Mouse (Mus musculus) embryonic facial prominence, embryonic 11.5 days (tissue): Measurements from ENCODE around the gene Dis3l. TPM values are rescaled to one million over a fixed set of nuclear protein-coding genes. Genes with fewer than 3 reads are reported as not detected.

Experiments used
- ATAC-seq: fragments of 200-750 bp; cut with Nextera tagmentation; replicated peaks from 2 replicates; pipeline ENCODE4 v1.8.0; 2017; ENCODE audit warnings: low read depth; ENCODE audit not compliant: insufficient number of reproducible peaks, low FRiP score, low TSS enrichment
- DNase-seq: peaks from one replicate; pipeline ENCODE4 v3.0.0-alpha.2; 2015; ENCODE audit warnings: low spot score
- H3K27ac ChIP-seq: fragments of 300-500 bp; sonication (generic); replicated peaks from 2 replicates; pipeline ENCODE4 v1.5.1; 2014; ENCODE audit warnings: mild to moderate bottlenecking, low read depth, low read length, control low read depth
- H3K27me3 ChIP-seq: fragments of 300-500 bp; sonication (generic); 2 replicates; pipeline ENCODE4 v1.6.1; 2014; ENCODE audit warnings: mild to moderate bottlenecking, low read length, moderate library complexity, mixed read lengths; ENCODE audit not compliant: control insufficient read depth, insufficient read depth
- H3K36me3 ChIP-seq: fragments of 300-500 bp; sonication (generic); replicated peaks from 2 replicates; pipeline ENCODE4 v1.6.1; 2014; ENCODE audit warnings: low read depth, mild to moderate bottlenecking, low read length, moderate library complexity, mixed read lengths; ENCODE audit not compliant: control insufficient read depth, insufficient read depth
- H3K4me1 ChIP-seq: fragments of 300-500 bp; sonication (generic); 2 replicates; pipeline ENCODE4 v1.6.1; 2014; ENCODE audit warnings: low read length, mixed read lengths; ENCODE audit not compliant: control insufficient read depth, insufficient read depth
- H3K4me2 ChIP-seq: fragments of 300-500 bp; sonication (generic); 2 replicates; pipeline ENCODE4 v1.6.1; 2014; ENCODE audit warnings: low read depth, mild to moderate bottlenecking, control low read depth, low read length, moderate library complexity
- H3K4me3 ChIP-seq: fragments of 300-500 bp; sonication (generic); 2 replicates; pipeline ENCODE4 v1.5.1; 2014; ENCODE audit warnings: low read depth, low read length, control low read depth
- H3K9ac ChIP-seq: fragments of 300-500 bp; sonication (generic); replicated peaks from 2 replicates; pipeline ENCODE4 v1.6.1; 2014; ENCODE audit warnings: mild to moderate bottlenecking, control low read depth, low read length
- H3K9me3 ChIP-seq: fragments of 300-500 bp; sonication (generic); replicated peaks from 2 replicates; pipeline ENCODE4 v1.6.1; 2016; ENCODE audit warnings: mild to moderate bottlenecking, low read length, inconsistent platforms, mixed read lengths; ENCODE audit not compliant: control insufficient read depth
- WGBS: fragments of 180-500 bp; shearing (Covaris S2); extraction: QIAGEN DNeasy Blood & Tissue Kit; methylation state at CpG from one replicate; pipeline ENCODE4 v1.1.7; 2014; 5-methylcytosine and 5-hydroxymethylcytosine counted together
- polyA plus RNA-seq: library from polyadenylated mRNA; unstranded; fragments of >200 nt; fragmentation: Nextera tagmentation; extraction: Ambion mirVana; gene quantifications from 2 replicates; pipeline ENCODE4 v1.2.1, GENCODE M21; 2014

Dis3l gene
- polyA plus RNA-seq, 1 experiment from 2014 or later = 25.5 TPM

- 85% methylated on average over 8 of the region's 8 CpGs for WGBS
Observed at GRCm38 (mm10) chr9:64341671-64342070, 583 bp upstream of the Dis3l start.

DNA sequence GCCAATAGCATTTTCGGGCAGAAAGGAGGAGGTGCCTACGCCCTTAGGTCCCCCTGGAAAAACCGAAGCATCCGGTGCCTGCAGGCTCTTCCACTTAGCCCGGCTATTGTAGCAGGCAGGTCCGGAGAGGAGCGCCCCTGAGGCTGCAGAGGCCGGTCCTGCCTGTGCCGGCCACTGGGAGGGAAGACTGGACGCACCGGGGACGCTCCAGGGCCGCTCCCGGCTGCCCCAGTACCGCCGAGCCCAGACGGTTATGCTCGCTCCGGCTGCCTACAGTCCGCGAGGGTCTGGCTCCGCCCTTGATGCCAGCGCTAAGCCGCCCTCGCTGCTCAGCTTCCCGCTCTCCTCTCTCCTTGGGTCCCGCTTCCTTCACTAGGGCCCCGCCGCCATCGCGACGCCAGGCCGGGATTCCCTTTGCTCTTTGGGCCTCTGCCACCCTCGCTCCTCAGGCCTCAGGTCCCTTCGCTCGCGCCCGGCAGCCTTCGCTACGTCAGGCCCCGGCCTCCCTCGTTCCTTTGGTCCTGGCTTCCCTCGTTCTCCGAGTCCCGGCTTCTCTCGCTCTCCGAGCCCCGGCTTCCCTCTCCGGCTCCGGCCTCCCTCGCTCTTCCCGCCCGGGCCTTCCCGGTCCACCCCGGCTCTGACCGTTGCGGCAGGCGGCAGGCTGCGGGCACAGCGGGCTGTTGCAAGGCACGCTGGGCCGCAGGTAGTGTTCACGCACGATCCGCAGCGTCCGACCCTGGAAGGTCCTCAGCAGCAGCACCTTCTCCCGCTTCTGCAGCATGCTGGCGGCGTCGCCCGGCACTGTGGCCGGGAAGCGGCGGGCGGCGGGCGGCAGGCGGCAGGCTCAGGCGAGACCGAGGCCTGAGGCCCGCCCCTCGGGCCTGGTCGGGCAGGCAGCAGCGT, 486 bp downstream of the Dis3l start:
- DNase-seq (peak; percentile 81), ATAC-seq (peak; percentile 93)
- Histone ChIP-seq H3K9me3 (no peaks in the 10 kb centered on the region), H3K9ac (peak overlapping the region; percentile 100), H3K36me3 (no peaks in the 10 kb centered on the region), H3K4me1 (no peaks in the 10 kb centered on the region), H3K4me2 (peak overlapping the region; percentile 67), H3K27ac (peak overlapping the region; percentile 96), H3K27me3 (no peaks in the 10 kb centered on the region), H3K4me3 (peak overlapping the region; percentile 50)
- WGBS = under 1% methylated on average over 85 of the region's 85 CpGs

More at GRCm38 (mm10) chr9:64341671-64342070, 583 bp upstream of the Dis3l start:
- Histone ChIP-seq H3K27ac (no peak overlapping the region), H3K4me3 (no peak overlapping the region), H3K4me1 (no peaks in the 10 kb centered on the region), H3K9me3 (no peaks in the 10 kb centered on the region), H3K36me3 (no peaks in the 10 kb centered on the region), H3K27me3 (no peaks in the 10 kb centered on the region), H3K4me2 (no peak overlapping the region; the same call in 1 of the 2 replicates), H3K9ac (no peak overlapping the region; the same call in 1 of the 2 replicates)
- no peak for ATAC-seq
- no peak for DNase-seq

DNA sequence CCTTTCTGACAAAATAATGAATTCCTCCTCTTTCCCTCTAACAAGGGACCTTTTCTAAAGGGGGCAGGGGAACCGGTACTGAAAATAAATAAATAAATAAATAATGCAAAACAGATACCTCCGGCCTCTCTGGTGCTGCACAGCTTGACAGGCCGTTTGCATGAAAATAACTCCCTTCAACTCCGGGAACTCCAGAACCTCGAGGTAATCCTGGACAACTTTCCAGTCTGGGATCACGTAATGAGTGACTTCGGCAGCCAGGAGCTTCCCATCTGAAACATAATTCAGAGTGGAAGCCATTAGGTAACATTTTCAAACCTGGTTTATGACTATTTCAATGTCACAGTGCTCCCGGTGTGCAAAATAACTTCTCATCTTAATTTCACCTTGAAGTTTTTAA, 1.7 kb downstream of the Dis3l start:
- no peaks in the 10 kb centered on the region for H3K27me3 ChIP-seq
- DNase-seq = peak; percentile 24
- H3K4me1 ChIP-seq = no peaks in the 10 kb centered on the region
- no peak for ATAC-seq
- H3K4me3 ChIP-seq = no peak overlapping the region
- no peaks in the 10 kb centered on the region for H3K36me3 ChIP-seq
- WGBS = 31% methylated on average over 8 of the region's 8 CpGs
- H3K4me2 ChIP-seq = no peak overlapping the region
- no peak overlapping the region for H3K9ac ChIP-seq
- no peaks in the 10 kb centered on the region for H3K9me3 ChIP-seq
- H3K27ac ChIP-seq = no peak overlapping the region

GRCm38 (mm10) chr9:64335825-64336224, 5.3 kb downstream of the Dis3l start:
- Histone ChIP-seq H3K4me1 (no peaks in the 10 kb centered on the region), H3K36me3 (no peaks in the 10 kb centered on the region), H3K9me3 (no peaks in the 10 kb centered on the region), H3K9ac (no peak overlapping the region), H3K4me2 (no peak overlapping the region), H3K27me3 (no peaks in the 10 kb centered on the region), H3K4me3 (no peak overlapping the region), H3K27ac (no peak overlapping the region)
- no peak for DNase-seq
- WGBS = 80% methylated on average over 6 of the region's 6 CpGs
- ATAC-seq = no peak

GRCm38 (mm10) chr9:64323976-64324375, 17.1 kb downstream of the Dis3l start:
- 89% methylated on average over 7 of the region's 7 CpGs for WGBS
- H3K9me3 ChIP-seq = no peaks in the 10 kb centered on the region
- no peaks in the 10 kb centered on the region for H3K27me3 ChIP-seq
- H3K36me3 ChIP-seq = peaks cover 2% of the 10 kb centered on the region; the same call in 1 of the 2 replicates
- H3K27ac ChIP-seq = no peak overlapping the region
- ATAC-seq (no peak), DNase-seq (no peak)
- no peak overlapping the region for H3K9ac ChIP-seq
- H3K4me3 ChIP-seq = no peak overlapping the region
- no peak overlapping the region for H3K4me2 ChIP-seq
- no peaks in the 10 kb centered on the region for H3K4me1 ChIP-seq

GRCm38 (mm10) chr9:64316986-64317385, 24.1 kb downstream of the Dis3l start:
- Histone ChIP-seq H3K27ac (no peak overlapping the region), H3K9me3 (no peaks in the 10 kb centered on the region), H3K9ac (no peak overlapping the region), H3K4me3 (no peak overlapping the region), H3K4me2 (no peak overlapping the region), H3K27me3 (no peaks in the 10 kb centered on the region), H3K36me3 (peaks cover 2% of the 10 kb centered on the region; the same call in 1 of the 2 replicates), H3K4me1 (no peaks in the 10 kb centered on the region)
- DNase-seq = no peak
- no peak for ATAC-seq
- WGBS = 98% methylated on average over 5 of the region's 5 CpGs

- Histone ChIP-seq H3K27ac (no peak overlapping the region), H3K4me1 (no peaks in the 10 kb centered on the region), H3K27me3 (no peaks in the 10 kb centered on the region), H3K9ac (no peak overlapping the region), H3K9me3 (no peaks in the 10 kb centered on the region), H3K4me3 (no peak overlapping the region), H3K36me3 (no peaks in the 10 kb centered on the region; the same call in 1 of the 2 replicates), H3K4me2 (no peak overlapping the region)
- DNase-seq = no peak
- 94% methylated on average over 6 of the region's 6 CpGs for WGBS
- no peak for ATAC-seq
Observed at GRCm38 (mm10) chr9:64314696-64315095, 26.4 kb downstream of the Dis3l start.

- Histone ChIP-seq H3K9ac (no peak overlapping the region), H3K9me3 (no peaks in the 10 kb centered on the region), H3K4me2 (no peak overlapping the region), H3K4me3 (no peak overlapping the region), H3K27me3 (no peaks in the 10 kb centered on the region), H3K4me1 (no peaks in the 10 kb centered on the region), H3K27ac (no peak overlapping the region), H3K36me3 (no peaks in the 10 kb centered on the region)
- DNase-seq (no peak), ATAC-seq (no peak)
- WGBS = 32% methylated on average over 1 of the region's 1 CpGs
Observed at GRCm38 (mm10) chr9:64312128-64312527, 29.0 kb downstream of the Dis3l start.
